Mouse (Mus musculus) small intestine, adult 2 months (tissue): ENCODE measurements around the gene Slc7a1.

ENCODE experiments used
- CTCF ChIP-seq: fragments of 200-500 bp; IDR thresholded peaks from 2 replicates; pipeline ENCODE4 v1.5.1; 2012; ENCODE audit warnings: low read depth, mild to moderate bottlenecking, control low read depth, inconsistent platforms, low read length, moderate library complexity, mixed read lengths; ENCODE audit not compliant: insufficient replicate concordance, insufficient read length; ENCODE audit errors: extremely low read depth
- POLR2A ChIP-seq: fragments of 200-500 bp; IDR thresholded peaks from 2 replicates; pipeline ENCODE4 v1.6.1; 2012; ENCODE audit warnings: low read depth, mild to moderate bottlenecking, control low read depth, inconsistent platforms, low read length, moderate library complexity

- TF ChIP-seq POLR2A = no peak
- TF ChIP-seq CTCF = no peak
Observed at GRCm38 (mm10) chr5:148443734-148444133, 44.0 kb upstream of the Slc7a1 start.
